Mouse (Mus musculus): ENCODE measurements around the gene Chuk. TPM values are rescaled to one million over a fixed set of nuclear protein-coding genes. Genes with fewer than 3 reads are reported as not detected.

Gene Chuk
- total RNA-seq, 2 experiments from 2014 or later, result 12.0 to 16.3 TPM

DNA sequence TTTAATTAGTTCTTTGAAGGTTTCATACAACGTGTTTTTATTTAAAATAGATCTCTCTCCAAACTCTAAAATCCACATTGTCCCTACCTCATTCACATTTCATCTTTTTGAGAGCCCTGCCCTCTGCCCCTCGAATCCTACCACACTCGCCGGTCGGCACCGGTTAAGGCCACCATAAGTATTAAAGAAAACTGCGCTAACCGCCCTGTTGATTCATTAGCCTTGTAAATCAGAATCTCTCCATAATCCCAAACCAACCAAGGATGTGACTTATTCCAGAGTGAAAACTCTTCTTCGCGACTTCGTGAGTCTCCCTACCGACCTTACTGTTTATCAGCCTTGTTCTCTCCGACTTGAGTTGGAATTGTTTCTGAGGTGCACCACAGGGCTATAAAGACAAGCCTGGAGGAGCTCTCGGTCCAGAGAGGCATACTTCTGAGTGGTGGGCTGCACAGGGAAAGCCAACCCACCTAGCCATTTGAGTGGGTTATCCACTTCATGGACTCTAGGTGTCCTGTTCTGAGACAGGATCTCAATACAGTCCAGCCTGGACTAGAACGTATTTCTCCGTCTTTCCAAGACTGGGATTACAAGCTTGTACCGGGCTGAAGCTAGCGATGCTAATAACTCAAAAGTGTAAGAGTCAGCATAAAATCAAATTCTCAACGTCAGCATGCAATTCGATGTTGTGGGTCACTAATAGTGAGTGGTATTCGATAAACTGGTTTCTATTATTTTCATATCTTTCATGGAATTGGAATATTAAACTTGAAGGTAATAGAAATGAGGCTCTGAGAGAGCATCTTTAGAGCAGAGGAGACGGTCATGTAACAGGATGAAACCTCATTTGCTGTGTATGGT is 611 bp upstream of the Chuk start:
- no peak for DNase-seq (ENCODE audit: low spot score)

DNA sequence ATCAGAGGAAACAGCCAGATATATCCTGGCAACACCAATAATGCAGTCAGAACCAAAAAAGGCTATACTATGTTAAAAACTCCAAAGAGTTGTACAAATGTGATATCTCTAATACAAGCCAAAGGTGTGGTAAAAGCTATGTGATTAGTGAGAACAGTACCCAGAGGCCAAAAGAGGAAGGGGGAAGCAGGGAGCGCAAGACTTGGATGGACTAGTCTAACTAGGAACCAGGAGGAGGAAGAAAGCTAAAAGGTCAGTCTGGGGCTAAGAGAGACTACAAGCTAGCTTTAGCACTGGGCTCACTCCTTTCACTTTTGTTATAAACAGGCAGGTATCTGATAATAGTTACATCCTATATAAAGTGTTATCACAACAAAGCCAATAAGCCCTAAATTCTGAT is 2.9 kb downstream of the Chuk start:
- no peak for DNase-seq (ENCODE audit: low spot score)

DNA sequence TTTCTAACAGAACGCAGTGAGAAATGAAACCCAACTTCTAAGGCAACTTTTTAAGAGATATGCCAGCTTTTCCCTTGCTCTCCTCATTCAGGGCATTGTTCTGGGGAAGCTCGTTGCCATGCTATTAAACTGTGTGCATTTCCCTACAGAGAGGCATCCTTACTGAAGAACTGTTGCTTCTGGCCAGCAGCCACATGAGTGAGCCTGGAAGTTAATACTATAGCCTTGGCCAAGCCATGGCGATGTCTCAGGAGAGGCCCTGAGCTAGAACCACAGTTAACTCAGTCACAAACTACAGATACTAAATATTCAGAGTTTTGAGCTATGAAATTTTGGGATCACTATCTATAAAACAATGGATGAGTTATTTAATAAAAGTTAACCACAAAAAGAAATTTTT is 4.3 kb downstream of the Chuk start:
- DNase-seq (ENCODE audit: low spot score), result no peak

DNA sequence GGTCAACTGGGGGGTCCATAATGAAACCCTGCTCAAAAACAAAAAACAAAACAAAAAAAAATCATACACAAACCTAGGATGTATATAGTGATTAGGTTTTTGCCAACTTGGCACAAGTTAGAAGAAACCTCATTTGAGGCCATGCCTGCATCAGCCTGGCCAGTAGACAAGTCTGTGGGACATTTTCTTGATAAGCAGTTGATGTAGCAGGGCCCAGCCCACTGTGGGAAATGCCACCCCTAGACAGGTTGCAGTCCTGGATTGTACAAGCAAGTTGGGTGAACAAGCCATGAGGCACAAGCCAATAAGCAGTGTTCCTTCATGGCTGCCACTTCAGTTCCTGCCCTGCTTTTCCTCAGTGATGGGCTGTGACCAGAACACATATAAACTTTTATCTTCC is 6.4 kb downstream of the Chuk start:
- no peak for DNase-seq (ENCODE audit: low spot score)

DNA sequence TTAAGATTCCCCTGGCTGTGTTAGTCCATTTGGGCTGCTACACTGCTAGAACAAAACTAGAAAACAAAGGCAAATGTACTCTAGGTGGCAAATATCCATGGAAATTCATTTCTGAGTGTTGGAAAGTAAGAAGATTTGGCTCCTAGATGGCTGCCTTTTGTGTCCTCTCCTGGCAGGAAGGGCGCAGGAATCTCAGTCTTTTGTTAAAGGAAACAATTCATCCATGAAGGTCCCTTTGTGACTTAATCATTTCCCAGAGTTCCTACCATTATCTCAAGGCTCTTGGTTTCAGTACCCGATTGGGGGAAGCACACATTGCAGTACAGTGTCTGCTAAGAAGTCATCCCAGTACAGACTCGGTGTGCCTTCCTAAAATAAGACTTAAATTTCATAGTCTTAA is 21.0 kb downstream of the Chuk start:
- no peak for DNase-seq (ENCODE audit: low spot score)

DNA sequence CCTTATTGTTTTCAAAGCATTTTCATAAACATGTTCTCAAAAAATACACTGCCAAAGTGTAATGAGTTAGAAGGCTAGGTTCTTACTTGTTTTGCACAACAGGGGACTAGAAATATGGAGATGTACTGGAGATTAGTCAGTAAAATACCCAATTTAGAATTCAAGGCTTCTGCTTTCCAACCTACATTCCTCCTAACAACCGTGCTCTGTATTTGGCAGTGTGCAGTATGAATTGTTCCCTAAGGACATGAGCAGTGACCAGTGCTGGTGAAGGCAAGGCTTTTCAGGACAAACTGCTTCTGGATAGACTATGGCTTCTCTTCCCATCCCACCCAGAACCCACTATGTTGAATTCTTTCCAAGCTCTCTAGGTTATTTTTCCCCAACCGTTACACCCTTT is 26.4 kb downstream of the Chuk start:
- no peak for DNase-seq (ENCODE audit: low spot score)

DNA sequence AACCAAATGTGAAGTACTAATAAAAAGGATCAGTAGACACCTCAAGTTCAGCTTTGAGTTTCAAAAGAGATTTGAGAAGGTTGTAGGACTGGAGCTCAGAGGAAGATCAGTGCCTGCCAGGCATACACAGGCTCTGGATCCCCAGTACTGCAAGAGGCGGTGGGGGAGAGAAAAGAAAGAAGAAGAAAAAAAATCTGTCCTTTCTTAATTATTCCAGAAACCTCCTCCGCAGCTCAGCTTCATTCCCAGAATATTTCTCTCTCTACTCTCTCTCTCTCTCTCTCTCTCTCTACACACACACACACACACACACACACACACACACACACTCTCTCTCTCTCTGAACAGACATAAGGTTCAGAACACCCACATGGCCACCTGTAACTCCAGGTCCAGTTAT is 27.3 kb downstream of the Chuk start:
- no peak for DNase-seq (ENCODE audit: low spot score)

DNA sequence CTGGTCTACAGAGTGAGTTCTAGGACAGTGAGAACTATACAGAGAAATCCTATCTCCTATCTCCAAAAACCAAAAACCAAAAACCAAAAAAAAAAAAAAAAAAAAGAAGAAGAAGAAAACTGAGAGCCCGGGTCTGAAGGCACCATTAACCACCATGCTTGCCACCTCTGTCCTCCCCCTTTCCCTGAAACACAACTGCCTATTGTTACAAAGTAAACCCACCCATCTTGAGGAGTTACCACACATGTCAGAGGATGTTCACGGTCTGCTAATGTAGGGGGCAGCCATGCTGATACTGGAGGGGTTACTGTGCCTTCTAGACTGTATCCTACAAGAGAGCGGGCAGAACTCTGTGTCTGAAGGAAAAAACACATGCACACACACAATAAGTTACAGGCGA is 30.3 kb downstream of the Chuk start:
- no peak for DNase-seq (ENCODE audit: low spot score)

DNA sequence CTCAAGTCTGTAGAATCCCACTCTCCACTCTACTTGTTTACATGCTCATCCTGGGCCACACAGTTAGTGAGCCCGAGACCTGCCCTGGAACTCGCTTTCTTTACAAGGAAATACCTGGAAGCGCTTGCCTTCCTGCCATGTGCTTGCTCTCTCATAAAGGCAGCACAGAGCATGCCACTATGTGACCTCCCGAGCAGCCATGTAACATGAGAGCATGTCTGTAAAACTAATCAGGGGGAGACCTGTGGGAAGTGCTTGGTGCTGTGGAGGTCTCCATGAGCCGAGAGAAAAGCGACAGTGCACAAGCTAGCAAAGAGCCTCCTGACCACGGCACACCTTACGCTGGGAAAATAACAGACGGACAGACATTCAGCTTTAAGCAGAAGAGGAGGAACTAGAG is 30.8 kb downstream of the Chuk start:
- DNase-seq (ENCODE audit: low spot score), result no peak

DNA sequence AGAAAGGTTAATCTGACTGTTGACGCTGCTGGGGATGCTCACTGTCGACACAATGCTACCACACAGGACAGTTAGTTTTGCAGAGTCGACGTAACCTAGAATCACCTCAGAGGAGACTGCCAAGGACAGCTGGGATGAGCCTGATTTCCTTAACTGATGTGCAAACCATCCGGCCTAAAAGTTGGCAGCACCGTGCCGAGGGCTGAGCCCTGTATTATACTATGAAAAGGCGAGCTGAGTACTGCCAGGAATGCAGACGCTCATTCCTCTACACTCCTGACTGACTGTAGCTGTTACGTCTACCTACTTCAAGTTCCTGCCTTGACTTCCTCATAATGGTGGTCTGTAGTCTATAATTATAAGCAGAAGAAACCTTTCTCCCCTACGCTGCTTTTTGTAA is 32.3 kb downstream of the Chuk start:
- DNase-seq (ENCODE audit: low spot score), result no peak

DNA sequence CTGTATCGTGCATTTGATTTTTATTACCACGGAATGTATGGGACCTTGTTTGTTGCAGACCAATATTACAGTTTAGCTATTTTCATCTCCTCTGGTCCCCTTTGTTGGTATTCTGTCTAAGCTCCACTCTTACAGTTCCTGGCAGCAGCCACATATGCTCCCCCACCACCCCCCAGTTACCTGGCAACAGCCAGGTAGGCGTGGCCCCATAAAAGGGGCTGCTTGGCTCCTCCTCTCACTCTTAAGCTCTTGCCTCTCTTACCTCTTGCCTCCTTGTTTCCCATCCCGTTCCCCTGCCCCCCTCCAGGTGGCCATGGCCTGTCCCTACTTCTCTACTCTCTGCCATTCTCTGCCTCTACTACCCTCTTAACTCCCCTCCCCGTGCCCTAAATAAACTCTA is 36.1 kb downstream of the Chuk start:
- DNase-seq (ENCODE audit: low spot score), result no peak

DNA sequence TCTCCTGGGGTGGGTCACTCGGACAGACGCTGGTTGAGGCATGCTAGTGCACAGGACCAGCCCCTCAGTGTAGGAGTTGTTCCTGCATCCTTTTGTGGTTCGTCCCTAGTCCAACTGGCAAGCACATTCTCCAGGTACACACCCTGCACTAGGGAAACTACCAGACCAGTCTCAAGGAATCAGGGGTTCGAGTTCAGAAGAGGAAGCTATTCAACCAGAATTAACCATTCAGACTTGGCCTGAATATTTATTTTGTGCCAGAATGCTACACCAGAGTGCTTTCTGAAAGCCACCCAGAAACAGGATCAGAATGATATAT is 37.4 kb downstream of the Chuk start:
- DNase-seq (ENCODE audit: low spot score), result no peak

DNA sequence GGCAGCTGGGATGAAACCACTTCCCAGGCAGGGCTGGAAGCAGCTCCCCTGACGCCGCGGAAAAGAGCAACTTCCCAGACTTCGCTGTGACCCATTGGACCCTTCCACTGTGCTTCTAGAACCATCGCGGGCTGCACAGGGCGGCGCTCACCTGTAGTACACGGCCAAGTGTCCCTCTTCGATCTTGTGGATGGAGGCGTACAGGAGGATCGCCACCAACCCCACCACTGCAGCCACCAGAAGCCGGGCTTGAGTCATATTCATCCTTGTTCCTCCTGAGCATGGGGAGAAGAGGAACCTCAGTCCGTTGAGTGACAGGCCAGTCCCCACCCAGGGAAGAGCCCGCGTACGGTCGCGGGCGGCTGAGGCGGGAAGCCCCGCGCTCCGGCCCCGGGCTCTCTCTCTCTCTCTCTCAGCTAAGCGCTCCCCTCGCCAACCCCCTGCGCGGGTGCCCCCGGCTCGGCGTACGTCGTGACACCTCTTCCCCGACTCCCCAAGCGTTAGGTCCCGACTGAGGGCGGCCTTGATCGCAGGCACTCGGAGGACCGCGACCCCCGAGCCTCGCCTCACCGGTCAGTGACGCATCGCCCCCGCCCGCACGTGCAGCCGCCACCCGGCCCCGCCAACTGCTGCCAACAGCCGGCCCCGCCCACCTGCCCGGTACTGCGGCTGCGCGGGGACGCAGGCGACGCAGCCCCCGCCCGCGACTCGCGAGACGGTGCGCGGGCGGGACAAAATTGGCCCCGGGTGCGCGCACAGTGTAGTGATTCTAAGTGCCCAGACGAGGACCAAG is 38.0 kb downstream of the Chuk start, which contains the start of gene Erlin1:
Gene Erlin1, minus strand, starts transcription at position 665 of the 793 bp plus-strand sequence.
- DNase-seq (ENCODE audit: low spot score), result peak; percentile 88

DNA sequence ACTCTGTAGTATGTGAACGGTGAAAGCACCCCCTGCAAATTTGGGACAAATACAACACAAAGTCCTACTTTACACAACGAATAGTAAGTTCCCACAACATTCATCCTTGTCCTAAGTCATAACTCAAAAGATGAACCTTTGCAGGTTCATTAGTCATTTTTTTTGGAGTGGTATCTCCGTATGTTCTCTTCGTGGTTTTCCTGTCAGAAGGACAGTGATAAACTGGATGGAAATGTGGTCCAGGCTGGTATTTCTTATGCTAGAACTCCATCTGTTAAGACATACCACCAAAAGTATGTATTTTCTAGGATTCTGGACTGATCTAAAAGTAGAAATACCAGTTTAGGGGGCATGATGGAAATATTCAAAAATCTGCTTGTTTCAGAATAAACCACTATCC is 39.0 kb downstream of the Chuk start:
- DNase-seq (ENCODE audit: low spot score), result no peak

DNA sequence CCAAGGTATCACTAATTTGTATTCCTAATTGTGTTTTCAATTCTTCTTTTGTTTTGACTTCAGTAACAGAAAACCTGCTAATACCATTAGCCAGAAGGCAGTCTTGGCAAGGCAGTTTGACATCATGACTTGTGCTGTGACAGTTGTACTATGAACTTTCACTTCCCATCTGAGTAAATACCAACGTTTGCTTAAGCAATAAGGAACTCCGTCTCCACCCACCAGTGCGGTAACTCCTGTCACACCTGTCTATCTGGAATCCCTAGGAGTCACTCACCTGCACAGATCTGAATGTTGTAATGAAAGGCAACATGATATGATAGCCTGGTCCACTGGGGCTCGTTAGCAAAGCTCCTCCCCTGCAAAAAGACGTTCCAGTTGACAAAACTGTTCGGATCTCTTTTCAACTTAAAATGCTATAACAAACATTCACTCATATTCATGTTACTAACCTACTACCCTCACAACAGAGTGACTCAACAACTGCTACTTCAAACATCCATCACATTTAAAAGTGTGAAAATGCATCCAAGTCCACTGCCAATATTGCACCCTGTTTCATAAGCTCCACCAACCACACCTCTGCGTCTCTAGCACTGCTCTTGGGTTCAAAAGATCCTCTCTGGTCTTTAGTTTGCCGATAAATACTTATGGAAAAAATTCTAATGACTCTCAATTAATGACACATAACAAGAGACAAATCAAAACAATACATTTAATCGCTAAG is 39.8 kb downstream of the Chuk start:
- no peak for DNase-seq (ENCODE audit: low spot score)

DNA sequence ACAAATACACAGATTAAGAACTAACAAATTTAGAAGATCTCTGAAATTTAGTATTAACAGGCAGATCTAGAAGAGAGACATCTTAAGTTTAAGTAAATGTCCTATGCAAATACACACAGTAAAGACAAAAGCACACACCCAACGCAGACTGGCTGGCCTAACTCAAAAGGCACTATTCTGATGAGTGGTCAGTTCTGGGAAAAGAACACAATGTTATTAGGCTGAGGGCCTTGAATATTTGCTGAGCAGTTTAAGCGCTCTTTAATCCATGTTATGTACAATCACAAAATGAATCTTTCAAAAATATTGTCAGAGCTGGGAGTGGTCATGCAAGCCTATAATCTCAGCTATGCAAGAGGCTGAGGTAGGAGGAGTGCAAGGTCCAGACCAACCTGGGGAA is 42.5 kb downstream of the Chuk start:
- no peak for DNase-seq (ENCODE audit: low spot score)

DNA sequence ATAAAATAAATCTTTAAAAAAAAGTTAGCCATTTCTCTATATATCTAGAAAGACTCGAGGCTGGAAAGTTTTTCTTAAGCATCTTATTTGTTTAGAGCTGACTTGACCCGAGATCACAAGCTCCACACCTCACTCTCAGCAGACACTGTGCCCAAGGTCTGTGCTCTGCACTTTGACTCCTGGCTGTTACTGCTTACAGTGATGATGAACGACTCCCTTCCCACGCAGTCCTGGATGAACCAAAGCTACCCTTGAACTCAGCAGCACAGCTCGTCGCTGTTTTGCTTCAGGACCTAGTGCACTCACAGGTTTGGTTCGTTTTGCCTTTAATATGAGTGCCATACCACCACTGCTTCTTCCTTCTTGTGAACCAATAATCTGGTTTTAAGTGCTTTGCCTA is 43.5 kb downstream of the Chuk start:
- no peak for DNase-seq (ENCODE audit: low spot score)

DNA sequence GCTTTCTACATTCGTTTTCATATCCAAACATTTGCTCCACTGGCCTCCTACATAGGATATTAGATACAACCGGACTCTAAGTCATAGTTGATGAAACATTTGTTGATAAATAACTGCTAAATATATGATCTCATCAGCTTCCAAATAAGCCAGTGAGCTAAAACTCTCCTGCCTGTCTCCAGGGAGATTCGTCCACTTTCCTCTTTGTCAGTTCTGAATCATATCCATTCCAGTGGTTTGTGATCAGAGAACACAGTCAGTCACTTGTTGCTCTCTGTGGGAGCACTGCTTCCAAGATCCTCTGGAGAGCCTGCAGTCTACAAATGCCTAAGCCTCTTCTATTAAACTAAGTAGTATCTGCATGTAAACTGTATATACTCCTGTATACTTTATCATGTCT is 47.1 kb downstream of the Chuk start:
- no peak for DNase-seq (ENCODE audit: low spot score)

DNA sequence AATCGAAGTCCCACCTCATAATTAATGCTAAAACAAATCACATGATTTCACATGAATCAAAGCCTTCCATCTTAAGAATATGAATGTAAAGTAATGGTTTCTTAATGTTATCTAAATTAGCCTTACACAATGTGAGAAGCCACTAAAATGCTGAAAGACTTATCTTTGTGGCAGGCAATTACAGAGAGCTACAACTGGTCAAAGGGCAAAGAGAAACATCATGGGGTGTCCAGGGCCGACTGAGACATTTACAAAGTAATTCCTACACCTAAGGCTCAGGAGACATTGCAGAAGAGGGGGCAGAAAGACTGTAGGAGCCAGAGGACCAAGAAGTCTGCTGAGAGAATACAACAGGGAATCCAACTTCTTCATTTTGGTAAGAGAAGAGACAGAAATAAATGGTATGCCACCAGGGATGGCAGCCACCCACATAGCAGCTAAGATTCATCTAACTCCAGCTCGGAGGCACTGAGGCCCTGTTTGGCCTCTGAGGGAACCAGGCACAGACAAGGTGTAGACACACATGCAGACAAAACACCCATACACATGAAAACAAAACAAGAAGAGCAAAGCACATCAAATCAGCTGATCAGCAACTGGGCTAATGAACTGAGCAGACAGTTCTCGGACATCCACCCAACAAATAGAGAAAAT is 52.0 kb downstream of the Chuk start:
- no peak for DNase-seq (ENCODE audit: low spot score)

DNA sequence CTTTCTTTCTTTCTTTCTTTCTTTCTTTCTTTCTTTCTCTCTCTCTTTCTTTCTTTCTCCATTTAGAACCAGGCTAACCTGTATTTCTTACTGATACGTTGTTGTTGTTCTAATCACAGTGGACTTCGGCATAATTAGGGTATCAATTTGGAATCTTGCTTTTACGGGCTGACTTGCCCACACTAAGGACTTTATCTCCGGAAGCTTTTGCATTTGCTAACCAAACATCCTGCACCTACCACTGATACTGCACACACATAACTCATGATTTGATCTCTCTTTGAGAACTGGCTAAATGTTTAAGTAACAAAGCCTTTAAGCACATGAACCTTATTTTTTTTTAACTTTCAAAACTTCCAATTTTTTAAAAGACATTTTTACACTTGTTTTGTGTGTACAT is 56.9 kb downstream of the Chuk start:
- no peak for DNase-seq (ENCODE audit: low spot score)

DNA sequence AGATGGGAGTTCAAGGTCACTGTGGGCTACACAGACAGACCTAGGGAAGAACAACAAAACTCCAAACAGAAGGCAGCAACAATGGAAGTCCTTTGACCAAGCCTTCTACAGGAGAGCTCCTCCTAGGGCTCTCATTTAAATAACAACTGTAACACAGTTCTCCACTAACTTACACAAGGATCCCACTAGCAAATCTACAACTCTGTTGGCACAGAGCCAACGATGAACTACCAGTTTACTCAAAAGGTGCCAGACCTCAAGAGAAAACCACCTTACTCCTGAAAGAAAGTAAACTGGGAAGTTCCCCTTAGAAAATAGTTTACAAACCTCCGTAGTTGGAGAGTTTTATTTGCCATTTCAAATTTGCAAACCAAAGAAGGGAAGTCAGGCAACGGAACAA is 58.0 kb downstream of the Chuk start:
- no peak for DNase-seq (ENCODE audit: low spot score)

DNA sequence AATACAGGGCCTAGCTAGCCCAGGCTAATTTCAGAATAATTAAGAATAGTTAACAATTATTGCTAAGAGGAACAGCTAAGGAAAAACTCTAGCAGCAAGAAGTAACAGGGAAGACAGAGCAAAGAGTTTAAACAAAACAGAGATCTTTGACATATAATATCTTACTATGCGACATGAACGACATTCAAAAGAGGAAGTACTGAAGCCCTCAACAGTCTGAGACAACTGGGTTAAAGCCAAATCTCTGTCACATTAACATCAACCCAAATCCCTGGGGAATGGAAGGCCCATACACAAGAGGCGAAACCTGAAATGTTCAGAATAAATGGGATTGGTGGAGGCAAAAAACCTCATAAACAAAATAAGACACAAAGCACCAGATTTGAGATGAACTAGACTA is 61.4 kb downstream of the Chuk start:
- DNase-seq (ENCODE audit: low spot score), result no peak
